Mouse (Mus musculus) adipose tissue, adult 10 weeks (tissue): ENCODE measurements around the gene Fut2. TPM values are rescaled to one million over a fixed set of nuclear protein-coding genes. Genes with fewer than 3 reads are reported as not detected.

Experiments used
- polyA plus RNA-seq: library from polyadenylated mRNA; stranded (reverse); fragments of 350-450 nt; fragmentation: Illumina TruSeq; extraction: RNeasy Lipid Tissue Mini Kit (QIAGEN cat#74804); gene quantifications from one replicate; pipeline ENCODE4 v1.2.3, GENCODE M21; 2014; ENCODE audit warnings: low read depth, low replicate concordance

Fut2 gene
- 2.3 TPM for polyA plus RNA-seq

DNA sequence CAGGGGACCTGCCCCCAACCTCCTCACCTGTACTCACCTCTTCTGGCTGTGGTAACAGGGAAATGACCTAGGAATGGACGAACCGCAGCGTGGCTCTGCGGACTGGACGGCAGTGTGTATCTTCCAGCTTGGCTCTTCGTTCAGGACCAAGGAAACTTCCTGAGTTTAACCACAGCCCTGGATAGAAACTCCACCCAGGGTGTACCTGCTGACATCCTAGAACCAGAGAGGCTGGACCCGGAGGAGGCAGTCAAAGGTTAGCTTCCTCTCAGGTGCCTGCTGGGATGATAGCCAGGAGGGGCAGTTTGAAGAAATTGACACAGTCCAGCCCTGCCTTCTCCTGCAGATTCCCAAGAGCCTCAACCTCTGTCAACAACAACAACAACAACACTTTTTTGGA is at the start of gene Fut2:
TSS of gene Fut2 (minus strand) at position 234 of the 400 bp plus-strand sequence.

DNA sequence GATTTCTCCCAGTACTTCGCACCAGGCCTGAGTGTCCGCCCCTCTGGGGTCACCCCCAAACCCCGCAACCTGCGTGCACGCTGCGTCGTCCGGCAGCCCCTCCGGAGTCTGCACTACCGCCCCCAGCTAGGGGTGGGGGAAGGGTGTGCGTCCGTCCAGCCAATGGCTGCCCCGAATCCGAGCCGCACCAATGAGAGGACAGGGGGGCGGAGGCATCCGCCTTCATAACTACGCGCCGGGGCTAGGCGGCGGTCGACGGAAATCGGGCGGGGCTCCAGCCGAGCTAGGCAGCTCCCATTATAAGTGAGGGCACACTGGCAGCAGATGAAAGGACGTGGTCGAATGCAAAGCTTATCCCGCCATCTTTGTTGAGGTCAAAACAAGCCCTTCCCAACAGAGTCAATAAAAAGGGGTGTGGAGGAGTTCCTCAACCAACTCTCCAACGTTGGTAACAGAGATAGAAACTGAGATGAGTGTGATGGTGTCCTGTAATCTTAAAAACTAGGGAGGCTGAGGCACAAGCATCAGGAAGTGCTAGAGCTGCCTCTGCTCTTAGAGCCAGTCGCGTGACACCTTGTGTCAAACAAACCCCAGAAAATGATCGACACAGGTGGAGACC is 49.0 kb upstream of the Fut2 start, which contains the start of gene Rpl18:
TSS of gene Rpl18 (plus strand) at position 368 of the 619 bp plus-strand sequence.

DNA sequence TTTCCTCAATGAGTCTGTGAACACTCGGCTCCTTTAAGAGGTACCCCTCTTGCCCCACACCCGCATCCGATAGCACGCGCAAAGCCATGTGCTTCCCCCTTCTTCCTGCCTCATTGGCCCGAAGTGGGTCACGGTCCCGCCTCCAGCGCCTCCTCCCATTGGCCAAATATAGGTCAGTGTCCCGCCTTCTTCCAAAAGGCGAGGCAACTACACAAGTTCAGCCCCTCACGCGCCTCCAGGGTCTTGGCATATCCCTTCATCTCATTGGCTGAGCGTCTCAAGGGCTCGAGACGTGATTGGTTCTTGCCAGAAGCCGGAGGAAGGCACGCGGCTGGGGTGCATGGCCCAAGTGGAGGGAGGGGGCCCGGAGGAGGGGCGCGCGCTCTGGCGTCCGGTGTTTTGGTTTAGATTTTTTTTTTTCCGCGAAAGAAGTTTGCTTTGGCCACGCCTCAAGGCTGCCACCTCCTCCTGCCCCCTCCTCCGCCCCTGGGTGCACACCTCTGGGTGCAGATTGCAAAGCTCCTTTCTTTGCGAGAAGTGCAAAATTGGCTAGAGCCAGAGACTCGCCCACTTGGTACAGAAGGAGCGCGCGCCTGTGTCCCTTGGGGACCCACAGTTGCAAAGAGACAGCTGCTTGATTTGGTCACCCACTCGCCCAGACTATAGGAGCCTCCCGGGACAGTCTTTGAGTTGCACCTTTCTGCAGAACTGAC is 38.7 kb upstream of the Fut2 start, which contains the start of gene Dbp:
TSS of gene Dbp (plus strand) at position 359 of the 713 bp plus-strand sequence.

DNA sequence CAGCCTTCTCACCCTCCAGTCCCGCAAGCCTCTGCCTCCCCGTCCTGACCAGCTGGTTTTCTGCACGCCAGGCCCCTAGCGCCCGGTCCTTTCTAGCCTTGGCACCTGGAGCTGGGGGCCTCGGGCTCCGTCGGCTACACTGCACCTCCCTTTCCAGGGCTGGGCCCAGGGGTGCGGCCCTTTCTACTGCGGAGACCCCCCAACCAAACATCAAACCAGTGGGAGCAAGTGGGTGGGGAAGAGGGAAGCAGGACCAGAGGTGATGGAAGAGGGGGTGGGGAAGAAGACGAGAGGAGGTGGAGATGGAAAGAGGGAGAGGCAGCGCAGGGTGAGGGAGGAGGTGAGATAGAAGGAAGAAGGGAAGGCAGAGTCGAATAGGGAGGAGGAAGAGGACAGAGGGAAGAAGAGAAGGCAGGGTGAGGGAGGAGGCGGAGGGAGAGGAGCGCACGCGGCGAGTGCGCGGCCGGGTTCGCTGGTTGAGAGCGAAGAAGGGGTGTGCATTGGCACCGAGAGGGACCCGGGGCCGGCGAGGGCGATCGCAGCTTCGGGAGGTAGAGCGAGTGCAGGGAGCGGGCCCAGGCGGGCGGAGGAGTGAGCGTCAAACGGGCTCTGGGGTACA is 33.4 kb upstream of the Fut2 start, which contains the start of gene Car11:
TSS of gene Car11 (plus strand) at position 321 of the 619 bp plus-strand sequence.

DNA sequence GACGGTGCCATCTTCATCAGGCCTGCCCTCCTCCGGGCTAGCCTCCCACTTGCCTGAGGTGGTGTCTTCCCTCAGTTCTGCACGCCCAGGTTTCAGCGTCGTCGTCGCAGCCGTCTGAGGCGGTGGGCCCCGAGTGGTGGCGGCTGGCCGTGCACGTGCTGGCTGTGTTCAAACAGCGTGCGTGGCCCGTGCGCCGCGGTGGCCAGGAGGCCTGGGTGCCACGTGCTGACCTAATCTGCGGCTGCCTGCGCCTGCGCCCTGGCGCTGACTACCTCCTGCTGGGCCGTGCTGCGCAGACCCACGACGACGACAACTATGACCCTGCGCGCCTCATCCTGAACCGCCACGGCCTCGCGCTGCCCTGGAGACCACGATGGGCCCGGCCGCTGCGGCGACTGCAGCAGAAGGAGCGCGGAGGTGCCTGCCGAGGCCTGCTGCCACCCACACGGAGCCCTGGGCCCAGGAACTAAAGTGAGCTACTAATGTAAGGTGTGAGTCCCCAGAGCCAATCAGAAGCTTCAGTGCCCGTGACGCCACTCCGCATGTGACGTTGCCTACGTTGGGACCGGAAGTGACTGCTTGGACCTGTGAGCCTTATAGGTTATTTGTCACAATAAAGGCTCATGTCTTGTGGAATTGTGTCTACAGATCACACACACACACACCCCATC is 27.9 kb upstream of the Fut2 start, which contains the start of gene Sec1:
TSS of gene Sec1 (minus strand) at position 482 of the 671 bp plus-strand sequence.

DNA sequence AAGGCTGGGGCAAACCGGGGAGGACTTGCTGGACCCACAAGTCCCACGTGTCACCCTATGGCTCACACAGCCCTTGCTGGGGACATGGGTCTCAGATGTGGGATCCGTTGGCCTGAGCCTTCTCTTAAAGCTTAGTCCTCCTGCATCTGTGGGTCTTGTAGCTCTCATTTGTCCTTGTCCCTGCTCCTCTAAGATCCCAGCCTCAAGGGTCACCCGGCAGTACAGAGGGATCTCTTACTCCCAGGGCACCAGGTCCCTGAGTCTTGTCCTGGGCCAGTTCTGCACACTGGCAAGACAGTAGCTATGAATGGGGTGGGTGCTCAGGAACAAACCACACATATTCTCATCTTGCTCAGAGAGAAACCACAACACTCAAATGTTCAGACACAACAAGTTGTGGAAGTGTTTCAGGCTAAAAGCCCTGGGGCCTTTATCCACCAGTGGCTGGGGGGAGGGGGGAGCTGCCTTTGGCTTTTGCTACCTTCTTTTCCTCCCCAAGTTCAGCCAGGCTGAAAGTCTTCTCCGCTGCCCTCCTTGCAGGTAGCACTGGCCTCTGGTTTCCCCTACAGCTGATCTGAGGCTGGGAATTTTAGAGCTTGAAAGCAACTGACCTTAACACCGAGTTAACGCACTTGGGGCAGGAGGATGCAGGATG is 17.3 kb upstream of the Fut2 start, which contains the start of gene Ntn5:
TSS of gene Ntn5 (plus strand) at position 627 of the 655 bp plus-strand sequence.

DNA sequence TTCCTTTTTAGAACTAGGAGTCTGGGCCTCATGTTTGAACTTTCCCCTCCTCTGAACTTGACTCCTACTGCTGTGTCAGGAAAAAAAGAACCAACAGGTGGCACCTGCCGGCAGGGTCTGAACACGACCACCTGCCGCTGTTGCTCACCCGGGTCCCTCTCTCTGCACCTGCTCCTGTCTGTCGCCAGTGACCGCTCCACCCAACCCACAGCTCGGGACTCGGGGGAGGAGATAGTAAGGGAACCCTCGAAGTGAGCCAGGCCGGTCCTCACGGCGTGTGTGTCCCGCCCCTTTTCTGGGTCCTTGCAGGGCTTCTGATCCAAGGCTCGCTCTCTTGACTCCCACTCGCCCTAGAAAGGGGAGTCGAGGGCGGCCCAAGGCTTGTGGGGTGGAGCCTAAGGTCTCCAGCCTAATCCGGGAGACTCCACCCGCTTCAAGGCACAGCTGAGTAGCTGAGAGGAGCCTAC is 26.6 kb downstream of the Fut2 start, which contains the start of gene Mamstr:
TSS of gene Mamstr (plus strand) at position 417 of the 467 bp plus-strand sequence.

DNA sequence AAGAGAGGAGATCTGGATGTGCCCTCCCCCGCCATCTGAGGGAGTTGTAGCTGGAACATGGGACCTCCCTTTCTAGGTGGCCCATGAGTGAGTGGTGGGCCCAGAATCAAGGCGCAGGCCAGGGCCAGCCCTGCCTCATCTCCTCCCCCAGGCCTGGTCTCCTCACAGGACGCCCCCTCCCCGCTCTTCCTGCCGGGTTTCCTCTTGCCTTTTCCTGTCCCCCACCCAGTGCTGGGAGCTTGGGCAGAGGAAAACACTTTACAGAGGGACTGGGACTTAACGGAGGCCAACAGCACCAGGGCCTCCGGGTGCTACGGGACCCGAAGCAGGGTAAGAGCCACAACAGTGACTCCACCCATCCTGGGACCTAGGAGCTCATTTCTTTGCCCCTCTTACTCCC is 38.9 kb downstream of the Fut2 start, which contains the start of gene Rasip1:
TSS of gene Rasip1 (plus strand) at position 228 of the 400 bp plus-strand sequence.

DNA sequence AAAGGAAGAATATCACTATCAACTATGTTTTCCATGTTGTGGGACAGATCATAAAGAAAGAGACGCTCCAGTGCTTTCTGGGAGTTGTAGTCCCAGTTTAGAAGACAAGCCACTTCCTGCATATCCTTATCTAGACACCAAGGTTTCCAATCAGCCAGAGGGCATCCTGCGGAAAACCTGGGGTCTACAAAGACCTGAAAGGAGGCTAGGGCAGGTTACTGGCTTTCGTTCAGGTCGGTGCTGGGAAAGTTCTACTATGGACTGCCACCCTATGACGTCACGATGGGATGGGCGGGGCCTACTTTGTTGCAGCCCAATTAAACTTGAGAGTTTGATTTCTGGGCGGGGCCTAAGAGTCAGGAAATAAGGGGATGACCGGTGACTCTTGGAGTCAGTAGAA is 44.8 kb downstream of the Fut2 start, which contains the start of gene Izumo1:
TSS of gene Izumo1 (plus strand) at position 369 of the 400 bp plus-strand sequence.

DNA sequence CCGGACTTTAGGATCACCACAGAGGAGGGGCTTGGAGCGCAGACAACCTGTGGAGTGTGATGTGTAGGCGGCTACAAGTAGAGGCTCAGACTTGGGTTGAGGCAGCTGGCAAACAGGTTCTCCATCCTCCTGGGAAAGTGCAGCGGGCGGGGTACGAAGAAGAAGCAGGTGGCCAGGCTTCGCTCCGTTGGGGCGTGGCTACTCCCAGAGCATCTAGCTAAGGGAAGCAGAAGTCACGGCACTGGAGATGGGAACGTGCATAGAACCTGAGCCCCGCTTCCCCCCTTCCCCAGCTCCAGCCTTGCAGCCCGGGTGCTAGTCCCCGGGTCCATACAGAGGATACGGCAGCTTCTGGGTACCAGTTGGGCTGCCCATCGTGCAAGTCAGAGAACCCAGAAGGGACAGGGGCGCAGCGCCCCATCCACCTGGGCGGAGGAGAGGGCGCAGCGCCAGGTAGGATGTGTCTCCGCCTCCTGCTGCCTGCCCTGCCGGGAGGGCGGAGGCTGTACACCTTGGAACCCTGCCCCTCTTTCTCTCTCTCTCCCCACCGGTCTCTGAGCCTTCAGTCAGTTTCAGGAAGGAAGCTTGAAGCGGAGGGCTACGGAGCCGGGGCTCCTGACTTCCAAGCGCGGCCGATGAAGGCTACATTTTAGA is 49.0 kb downstream of the Fut2 start, which contains the start of gene Fut1:
TSS of gene Fut1 (plus strand) at position 248 of the 654 bp plus-strand sequence.

Other genes with a start within 250 kb of the Fut2 start
- gene Lhb, start 245.6 kb downstream of the Fut2 start, polyA plus RNA-seq = 1.4 TPM
- gene Gys1, start 231.6 kb downstream of the Fut2 start, polyA plus RNA-seq = 41.6 TPM
- gene Ruvbl2, start 228.3 kb downstream of the Fut2 start, polyA plus RNA-seq = 33.5 TPM
- 2,850 TPM for gene Ftl1, start 206.5 kb downstream of the Fut2 start, polyA plus RNA-seq
- gene Bax, start 199.5 kb downstream of the Fut2 start, polyA plus RNA-seq = 61.4 TPM
- 11.4 TPM for gene Tulp2, start 184.5 kb downstream of the Fut2 start, polyA plus RNA-seq
- gene Gm45808, start 179.6 kb downstream of the Fut2 start, polyA plus RNA-seq = 4.7 TPM
- 23.6 TPM for gene Dhdh, start 177.6 kb downstream of the Fut2 start, polyA plus RNA-seq
- 558 TPM for gene Nucb1, start 156.0 kb downstream of the Fut2 start, polyA plus RNA-seq
- gene Ppp1r15a, start 140.1 kb downstream of the Fut2 start, polyA plus RNA-seq = 23.3 TPM
- gene Plekha4, start 140.1 kb downstream of the Fut2 start, polyA plus RNA-seq = 12.8 TPM
- 1.0 TPM for gene Hsd17b14, start 111.5 kb downstream of the Fut2 start, polyA plus RNA-seq
- gene Bcat2, start 96.2 kb downstream of the Fut2 start, polyA plus RNA-seq = 110 TPM
- 0.58 TPM for gene Fgf21, start 50.9 kb downstream of the Fut2 start, polyA plus RNA-seq
- 14.4 TPM for gene Fut1, start 49.1 kb downstream of the Fut2 start, polyA plus RNA-seq
- 1.6 TPM for gene Izumo1, start 44.6 kb downstream of the Fut2 start, polyA plus RNA-seq
- 11.0 TPM for gene Rasip1, start 38.9 kb downstream of the Fut2 start, polyA plus RNA-seq
- gene Mamstr, start 26.4 kb downstream of the Fut2 start, polyA plus RNA-seq = 4.0 TPM
- gene Ntn5, start 17.6 kb upstream of the Fut2 start, polyA plus RNA-seq = 0.78 TPM
- 1.8 TPM for gene Sec1, start 28.0 kb upstream of the Fut2 start, polyA plus RNA-seq
- gene Car11, start 33.4 kb upstream of the Fut2 start, polyA plus RNA-seq = 5.3 TPM
- gene Dbp, start 38.7 kb upstream of the Fut2 start, polyA plus RNA-seq = 19.7 TPM
- 966 TPM for gene Rpl18, start 49.1 kb upstream of the Fut2 start, polyA plus RNA-seq
- 31.4 TPM for gene Sphk2, start 51.6 kb upstream of the Fut2 start, polyA plus RNA-seq
- gene Fam83e, start 54.8 kb upstream of the Fut2 start, polyA plus RNA-seq = 3.7 TPM
- 2.2 TPM for gene Spaca4, start 59.4 kb upstream of the Fut2 start, polyA plus RNA-seq
- 0.96 TPM for gene Lmtk3, start 117.3 kb upstream of the Fut2 start, polyA plus RNA-seq
- gene Sult2b1, start 118.3 kb upstream of the Fut2 start, polyA plus RNA-seq = 22.0 TPM
- gene Cyth2, start 148.2 kb upstream of the Fut2 start, polyA plus RNA-seq = 73.8 TPM
- gene Kcnj14, start 158.4 kb upstream of the Fut2 start, polyA plus RNA-seq = 0.74 TPM
- gene Grwd1, start 164.6 kb upstream of the Fut2 start, polyA plus RNA-seq = 11.0 TPM
- gene Kdelr1, start 206.4 kb upstream of the Fut2 start, polyA plus RNA-seq = 162 TPM
- gene Grin2d, start 212.0 kb upstream of the Fut2 start, polyA plus RNA-seq = 1.2 TPM
- 7.2 TPM for gene Syngr4, start 230.3 kb upstream of the Fut2 start, polyA plus RNA-seq
- gene Tmem143, start 230.5 kb upstream of the Fut2 start, polyA plus RNA-seq = 31.6 TPM